Mouse (Mus musculus) stomach, postnatal 0 days (tissue): ENCODE measurements around the gene Txndc12.

Experiments
- CTCF ChIP-seq: IDR thresholded peaks from 2 replicates; pipeline ENCODE4 v1.5.1; 2016; ENCODE audit warnings: antibody characterized with exemption, low read depth, mild to moderate bottlenecking, moderate library complexity
- EP300 ChIP-seq: optimal IDR thresholded peaks from 2 replicates; pipeline ENCODE3; 2016; ENCODE audit warnings: antibody characterized with exemption

DNA sequence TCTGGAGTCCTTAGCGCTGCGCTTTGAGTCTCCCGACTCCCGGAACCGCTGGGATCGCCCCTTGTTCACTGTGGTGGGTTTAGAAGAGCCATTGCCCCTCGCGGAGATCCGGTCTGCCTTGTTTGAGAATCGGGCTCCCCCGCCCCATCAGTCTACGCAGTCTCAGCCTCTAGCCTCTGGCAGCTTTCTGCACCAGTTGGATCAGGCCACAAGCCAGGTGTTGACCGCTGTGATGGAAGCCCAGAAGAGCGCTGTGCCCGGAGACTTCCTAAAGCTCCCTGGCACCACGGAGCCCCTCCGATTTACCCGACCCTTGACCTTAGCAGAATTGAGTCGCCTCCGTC lies 14.1 kb downstream of the Txndc12 start, which contains the start of gene A730015C16Rik:
- TF ChIP-seq CTCF, result no peak
- no peak for TF ChIP-seq EP300
